Mouse (Mus musculus) cerebellum, postnatal 10 days (tissue): Measurements from ENCODE around the gene Cstb.
"Not testable (repeated sequence)": the region's sequence is repeated elsewhere in the genome, so short reads cannot be mapped to it uniquely, and the experiment has no call there.

Experiments used
- DNase-seq, 2 experiments: peaks; one replicate each; pipeline ENCODE4 v3.0.0; 2021; ENCODE audit warnings: mixed read lengths in 2 of 2

Gene Cstb

GRCm38 (mm10) chr10:78425181-78426041 is at the start of gene Cstb:
Gene Cstb (plus strand): TSS chr10:78425669.
- peak; percentile 90 to 93 for DNase-seq

DNA sequence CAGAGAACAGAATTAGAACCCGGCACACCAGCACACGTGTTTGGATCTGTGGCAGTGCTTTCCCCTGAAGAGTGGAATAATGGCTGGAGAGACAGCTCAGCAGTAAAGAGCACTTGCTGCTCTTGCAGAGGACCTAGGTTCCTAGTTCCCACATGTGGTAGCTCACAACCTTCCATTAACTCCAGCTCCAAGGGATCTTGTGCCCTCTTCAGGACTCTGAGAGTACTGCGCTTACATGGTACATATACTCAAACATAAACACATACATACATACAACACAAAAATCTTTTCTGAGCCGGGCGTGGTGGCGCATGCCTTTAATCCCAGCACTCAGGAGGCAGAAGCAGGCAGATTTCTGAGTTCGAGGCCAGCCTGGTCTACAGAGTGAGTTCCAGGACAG is 47.0 kb upstream of the Cstb start:
- DNase-seq, result no peak

DNA sequence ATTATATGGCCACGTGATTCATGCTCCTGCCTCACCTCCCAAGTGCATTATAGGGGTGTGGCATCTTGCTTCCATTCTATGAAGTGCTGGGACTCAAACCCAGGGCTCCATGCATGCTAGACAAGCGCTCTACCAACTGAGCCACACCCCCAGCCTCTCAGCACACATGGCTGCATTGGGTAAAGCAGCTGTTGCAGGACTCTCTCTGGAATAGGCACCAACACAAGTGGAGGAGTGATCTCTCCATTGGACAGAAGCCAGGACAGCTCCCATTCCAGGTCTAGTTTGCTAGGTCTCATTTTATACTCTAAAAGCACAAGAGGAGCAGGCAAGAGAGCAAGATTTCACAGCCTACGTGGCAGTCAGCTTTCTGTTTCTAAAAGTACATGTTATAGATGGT is 41.9 kb upstream of the Cstb start:
- DNase-seq, result no peak

- DNase-seq, result no peak
These were observed 39.9 kb upstream of the Cstb start for GRCm38 (mm10) chr10:78385520-78385919.

DNA sequence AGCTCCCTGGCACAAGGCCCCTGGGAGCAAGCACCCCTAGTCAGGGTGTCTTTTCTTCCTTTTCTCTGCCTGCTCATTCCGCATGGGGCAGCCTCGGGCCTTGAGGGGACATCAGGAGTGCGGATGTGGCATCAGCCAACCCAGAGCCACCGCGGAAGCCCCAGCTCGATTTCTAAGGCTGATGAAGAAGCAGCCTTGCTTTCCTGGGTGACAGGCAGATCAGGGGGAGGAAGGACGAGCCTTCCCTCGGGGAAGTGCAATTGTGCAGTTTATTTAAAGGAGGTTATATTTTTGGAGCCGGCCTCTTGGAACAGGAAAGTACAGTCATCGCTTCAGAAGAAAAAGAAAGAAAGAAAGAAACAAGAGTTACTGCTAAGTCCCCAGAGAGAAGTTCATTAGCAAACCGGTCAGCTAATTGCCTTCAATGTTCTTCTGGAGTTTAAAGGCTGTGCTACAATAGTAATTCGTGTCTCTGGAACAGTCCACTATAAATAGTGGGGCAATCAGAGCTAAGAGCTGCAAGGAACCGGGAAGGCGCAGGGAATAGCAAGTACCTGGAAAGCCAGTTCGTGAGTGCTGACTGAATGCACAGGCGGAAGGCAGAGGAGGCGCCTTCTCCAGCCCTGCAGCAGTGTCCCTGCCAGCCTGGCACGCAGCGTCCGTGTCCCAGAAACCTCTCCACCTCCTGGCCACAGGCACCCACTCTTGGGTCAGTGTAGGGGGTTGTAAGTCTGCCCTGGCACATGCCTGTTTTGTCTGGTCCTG is 37.1 kb upstream of the Cstb start:
- peak in 1 of 2 experiments; percentile 55 for DNase-seq

DNA sequence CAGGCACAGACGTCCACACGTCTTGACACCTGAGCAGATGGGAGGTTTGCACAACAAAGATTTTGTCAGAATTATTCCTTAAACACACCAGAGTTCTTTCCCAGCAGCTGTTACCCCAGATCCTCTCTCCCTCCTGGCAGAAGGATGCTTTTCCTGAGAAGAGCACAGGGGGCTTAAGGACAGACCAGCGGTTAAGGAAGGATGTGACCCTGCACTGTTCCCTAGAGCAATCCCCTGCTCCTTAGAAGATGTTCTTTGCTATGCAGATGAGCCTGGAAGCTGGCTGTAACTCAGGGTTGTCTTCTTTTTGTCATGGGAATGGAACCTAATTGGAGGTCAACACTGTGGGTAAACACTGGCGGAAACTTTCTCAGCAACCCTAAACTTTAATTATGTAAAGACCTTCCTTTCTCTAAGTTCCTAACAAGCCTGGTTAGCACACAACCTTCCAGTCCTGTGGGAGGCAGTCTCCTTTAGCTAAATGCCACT is 34.4 kb upstream of the Cstb start:
- no peak for DNase-seq

GRCm38 (mm10) chr10:78392072-78392471 is 33.4 kb upstream of the Cstb start:
- peak; percentile 90 to 93 for DNase-seq

DNA sequence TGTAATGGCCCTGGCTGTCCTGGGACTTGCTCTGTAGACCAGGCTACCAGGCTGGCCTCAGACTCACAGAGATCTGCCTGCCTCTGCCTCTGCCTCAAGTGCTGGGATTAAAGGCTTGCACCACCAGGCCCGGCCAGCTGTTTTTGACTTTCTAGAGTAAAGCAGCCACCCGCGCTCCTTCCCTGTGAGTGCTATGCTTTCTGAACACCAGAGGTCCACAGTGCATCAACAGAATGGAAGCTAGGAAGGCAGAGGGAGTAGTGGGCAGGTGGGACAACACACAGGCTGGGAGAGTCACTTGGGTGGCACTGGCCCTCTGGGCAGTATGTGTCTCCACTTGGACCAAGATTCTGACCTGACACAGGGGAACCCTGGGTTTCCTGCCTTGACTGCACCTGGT is 30.1 kb upstream of the Cstb start:
- no peak for DNase-seq

DNA sequence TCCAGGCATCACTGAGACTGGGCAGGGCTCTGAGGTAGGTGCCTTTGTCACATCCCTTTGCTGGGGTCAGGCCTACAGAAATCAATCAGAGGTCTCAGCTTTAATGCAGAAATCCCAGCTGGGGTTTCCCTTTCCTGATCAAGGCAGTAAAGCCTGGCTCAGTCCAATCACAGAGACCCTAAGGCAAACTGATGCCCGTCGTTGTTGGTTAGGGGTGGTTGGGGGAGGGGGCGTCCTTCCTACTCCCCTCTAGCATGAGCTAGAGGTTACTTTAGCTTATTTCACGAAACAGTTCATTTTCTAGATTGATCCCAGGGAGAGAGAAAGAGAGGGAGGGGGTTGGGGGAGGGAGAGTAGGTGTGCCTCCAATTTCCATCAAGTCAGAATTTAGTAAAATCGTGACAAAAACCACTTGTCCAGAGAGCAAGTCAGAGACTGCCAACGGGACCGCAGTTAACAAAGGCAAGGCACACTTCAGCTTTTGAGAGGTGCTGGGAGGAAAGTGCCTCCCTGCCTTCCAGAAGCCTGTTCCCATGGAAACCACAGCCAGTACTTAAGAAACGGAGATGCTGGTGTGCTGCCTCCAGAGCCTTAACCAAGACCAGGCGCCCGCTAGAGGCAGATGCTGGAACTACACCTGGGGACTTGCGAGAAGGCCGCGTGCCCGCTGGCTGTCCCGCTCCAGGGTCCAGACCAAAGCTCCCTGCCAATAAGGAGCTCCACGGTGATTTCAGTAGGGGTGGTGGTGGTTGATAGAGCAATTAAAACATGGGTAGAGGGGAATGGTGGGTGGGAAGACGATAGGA is 29.4 kb upstream of the Cstb start:
- peak; percentile 98 to 100 for DNase-seq

DNA sequence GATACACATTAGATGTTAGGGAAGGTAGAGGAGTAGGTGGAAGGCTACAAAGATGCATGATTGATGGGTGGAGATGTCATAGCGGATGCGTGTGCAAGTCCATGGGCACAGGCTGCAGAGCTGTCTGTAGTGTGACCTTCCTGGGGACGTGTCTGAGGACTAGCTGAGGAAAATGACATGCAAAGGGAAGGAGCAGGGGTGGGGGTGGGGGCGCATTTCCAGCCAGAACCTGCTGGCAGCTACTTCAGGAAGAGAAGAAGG is 28.9 kb upstream of the Cstb start:
- DNase-seq, result no peak

DNA sequence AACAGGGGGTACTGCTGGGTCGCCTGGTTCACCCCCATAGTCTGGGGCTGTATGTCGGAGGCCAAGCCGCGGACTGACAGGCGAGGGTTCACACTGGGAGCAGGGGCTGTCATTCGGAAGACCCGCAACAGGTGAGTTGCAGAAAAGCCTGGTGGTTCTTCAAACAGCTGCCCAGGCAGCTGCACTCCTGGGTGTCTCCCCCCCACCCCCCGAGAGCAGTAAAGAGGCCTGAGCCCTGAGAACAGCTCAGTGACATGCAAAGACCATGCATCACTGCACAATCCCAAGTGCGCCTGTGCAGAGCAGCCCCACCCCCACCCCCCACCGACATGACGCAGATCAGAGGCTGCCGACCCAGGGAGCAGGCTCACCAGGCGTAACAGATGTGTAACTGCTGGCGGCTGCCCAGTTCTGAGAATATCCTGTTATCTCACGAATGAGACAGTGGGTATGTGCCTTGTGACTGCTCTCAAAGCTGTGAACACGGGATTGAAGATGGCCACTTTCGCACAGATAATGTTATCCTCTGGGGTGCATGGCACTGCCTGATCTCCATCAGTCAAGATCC is 26.3 kb upstream of the Cstb start:
- DNase-seq, result no peak

DNA sequence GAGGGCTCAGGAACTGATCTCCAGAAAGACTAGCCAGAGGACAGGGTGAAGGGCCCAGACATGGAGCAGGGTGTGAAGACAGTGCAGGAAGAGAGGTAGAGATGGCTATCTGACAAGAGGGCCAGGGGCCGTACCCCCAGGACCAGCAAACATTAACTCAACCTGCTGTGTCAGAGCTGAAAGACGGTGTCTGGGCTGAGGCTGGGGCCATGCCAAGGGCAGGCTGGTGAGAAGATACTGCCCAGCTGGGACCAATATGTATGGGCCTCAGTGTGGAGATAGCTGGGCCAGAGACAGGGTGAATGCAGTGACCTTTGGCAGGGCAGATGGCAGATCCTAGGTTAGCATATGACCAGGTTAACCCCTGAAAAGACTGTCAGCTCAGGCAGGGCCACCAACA is 24.3 kb upstream of the Cstb start:
- no peak for DNase-seq

DNA sequence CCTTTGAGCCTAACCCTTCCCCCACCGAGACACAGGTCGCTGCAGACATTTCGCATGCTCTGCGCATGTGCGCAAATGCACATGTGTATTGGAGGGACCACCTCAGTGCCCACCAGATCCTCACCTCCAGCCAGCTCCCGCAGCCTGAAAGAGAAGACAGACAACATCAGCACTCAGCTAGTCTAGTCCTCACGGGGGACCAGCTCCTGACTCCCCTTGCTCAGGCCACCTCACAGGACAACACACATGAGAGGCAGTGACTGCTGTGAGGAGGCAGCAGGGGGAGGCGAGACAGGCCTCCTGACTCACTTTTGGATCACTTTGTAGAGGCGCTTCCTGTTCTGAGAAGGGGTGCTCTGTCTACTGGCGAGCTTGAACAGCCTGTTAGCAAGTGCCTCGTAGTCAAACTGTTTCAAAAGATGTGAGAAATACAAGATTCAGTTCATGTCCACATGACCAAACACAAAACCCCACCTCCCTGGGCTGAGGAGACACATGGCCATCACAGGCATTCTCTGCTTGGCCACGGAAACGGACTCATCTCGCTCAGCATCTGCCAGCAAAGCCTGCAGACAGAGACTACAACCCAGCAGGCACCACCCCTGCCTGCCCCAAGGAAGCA is 23.1 kb upstream of the Cstb start:
- no peak for DNase-seq

DNA sequence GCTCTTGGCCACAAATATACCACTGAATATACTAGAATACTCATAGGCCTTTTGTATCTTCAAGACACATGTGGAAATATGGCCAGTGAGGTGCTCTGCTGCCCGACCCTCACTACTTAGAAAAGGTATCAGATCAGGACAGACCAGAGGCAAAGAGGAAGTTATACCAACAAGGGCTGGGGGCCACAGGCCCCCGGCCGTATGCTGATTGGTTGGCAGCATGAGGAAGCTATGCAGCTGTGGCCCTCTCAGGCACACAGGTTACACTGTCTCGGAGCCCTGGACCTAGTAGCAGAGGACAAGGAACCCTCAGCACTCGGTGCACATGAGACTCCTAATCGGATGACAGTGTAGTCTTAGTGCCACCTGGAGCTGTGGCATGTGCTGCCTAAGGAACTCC is 19.3 kb upstream of the Cstb start:
- DNase-seq, result no peak

DNA sequence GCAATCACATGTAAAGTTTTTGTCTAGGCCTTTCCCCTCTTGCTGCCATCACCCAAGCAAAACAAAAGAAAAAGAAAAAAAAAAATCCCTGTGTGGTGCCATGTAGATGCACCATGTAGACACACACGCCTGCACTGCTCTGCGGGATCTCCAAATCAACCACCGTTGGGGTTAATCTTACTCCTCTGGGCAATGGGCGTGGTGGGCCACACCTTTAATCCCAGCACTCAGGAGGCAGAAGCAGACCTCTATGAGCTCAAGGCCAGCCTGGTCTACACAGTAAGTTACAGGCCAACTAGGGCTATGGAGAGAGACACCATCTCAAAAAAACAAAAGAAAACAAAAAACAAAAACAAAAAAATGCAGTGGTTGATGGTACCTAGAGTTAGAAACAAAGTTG is 18.3 kb upstream of the Cstb start:
- no peak for DNase-seq

DNA sequence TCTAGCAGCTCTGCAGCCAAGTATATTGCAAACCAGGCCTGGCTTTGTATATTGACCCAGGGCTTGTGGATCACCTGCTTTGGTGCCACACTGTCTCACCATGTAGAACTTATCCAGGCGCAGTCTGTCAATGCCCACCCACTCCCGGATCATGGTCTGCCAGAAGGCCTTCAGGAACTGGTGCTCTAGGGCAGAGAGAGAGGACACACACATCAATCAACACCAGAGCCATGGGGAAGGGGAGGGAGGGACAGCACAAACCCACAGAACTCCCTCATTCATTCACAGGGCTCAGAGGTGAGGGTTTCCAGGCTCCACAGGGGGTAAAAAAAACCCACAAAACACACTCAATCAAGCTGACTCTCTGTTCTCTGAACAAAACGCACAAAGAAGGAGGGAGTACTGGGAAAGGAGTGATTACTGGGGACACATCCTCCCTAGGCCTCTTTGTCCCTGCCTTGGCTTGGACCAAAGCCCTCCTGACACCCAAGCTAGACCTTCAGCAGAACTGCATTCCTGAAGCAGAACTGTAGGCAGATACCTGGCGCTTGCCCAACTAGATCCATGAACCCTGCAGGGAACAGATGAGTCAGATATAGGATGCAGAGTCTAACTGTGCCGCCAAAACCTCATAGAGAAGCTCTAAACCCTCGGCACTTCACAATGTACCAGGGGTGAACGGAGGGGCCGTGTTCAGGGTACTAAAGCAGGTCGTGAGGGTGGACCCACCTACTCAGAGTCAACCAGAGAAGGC is 16.3 kb upstream of the Cstb start:
- no peak for DNase-seq

DNA sequence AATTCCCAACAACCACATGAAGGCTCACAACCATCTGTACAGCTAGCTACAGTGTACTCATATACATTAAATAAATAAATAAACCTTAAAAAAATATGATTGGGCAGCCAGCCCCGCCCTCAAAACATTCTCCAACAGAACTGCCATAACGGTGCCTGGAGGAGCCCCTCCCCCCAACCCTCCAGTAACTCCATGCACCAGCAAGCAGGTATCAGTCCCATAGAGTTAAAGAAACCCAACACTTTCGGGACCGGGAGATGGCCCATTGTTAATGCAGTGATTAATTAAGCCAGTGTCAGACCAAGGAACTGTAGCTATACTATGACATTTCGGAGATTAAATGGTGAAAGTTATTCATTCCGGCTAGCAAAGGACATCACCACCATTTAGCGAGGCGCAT is 13.6 kb upstream of the Cstb start:
- peak in 1 of 2 experiments; percentile 58 for DNase-seq

DNA sequence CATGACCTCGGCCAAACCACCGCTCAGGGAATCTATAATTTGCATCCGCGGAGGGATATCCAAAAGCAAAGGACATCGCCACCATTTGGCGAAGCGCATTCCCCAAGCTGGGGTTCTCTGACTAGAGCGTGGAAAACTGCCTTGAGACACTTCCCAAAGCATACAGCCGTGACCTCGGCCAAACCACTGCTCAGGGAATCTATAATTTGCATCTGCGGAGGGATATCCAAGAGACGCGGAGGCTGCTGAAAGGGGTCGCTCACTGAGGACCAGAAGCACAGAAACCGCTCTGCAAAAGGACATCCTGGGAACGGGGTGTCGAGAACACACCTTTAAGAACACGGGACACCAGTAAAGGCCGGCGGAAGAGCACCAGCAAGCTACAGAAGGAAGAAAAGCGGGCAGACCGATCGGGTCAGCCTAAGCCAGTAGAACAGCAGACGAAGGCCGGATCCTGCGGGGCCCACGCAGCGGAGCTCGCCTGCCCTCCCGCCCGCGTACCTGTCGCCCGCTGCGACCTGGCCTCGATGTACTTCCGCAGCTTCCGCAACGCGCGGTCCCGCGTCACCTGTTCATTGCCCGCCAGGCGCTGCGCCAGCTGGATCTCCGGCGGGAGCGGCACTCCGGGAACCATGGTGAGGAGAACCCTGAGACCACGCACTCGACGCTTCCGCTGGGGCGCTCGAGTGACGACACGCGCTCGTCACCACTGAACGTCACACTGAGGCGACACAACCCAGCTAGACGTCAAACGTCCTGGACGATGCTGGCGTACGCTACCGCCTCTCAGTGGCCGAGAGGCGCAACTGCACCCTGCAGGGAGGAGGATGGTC is 12.9 kb upstream of the Cstb start, which contains the start of gene Rrp1:
TSS of gene Rrp1 (minus strand) at position 725 of the 833 bp plus-strand sequence.
- peak; percentile 98 for DNase-seq

DNA sequence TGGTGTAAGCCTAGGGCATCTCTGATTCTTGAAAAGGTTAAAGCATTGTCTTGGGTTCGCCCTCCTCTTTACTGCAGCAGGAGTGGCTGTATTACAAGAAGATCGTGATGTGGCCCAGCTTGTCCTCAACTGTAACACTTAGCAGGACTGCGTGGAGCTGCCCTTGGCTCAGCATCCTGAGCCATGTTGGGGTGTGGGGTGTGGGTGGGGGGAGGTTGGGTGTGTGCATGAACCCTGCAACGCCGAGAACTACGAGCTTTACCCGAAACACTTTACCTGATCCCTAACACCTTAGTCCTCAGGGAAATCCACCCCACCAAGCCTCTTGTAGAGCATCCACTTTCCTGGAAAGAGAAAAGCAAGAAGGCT is 12.3 kb upstream of the Cstb start:
- no peak for DNase-seq

GRCm38 (mm10) chr10:78414936-78415335 is 10.5 kb upstream of the Cstb start:
- not testable (repeated sequence) for DNase-seq

GRCm38 (mm10) chr10:78417888-78418287 is 7.6 kb upstream of the Cstb start:
- no peak for DNase-seq
